Mouse (Mus musculus): ENCODE results near the gene Foxd2. TPM values are rescaled to one million over a fixed set of nuclear protein-coding genes. Genes with fewer than 3 reads are reported as not detected.
A peak's percentile ranks its signal among the peaks of the same experiment; 100 is the strongest.

The Foxd2 gene
- polyA plus RNA-seq, 1 experiment from 2014 or later, result 0.81 TPM

GRCm38 (mm10) chr4:114934188-114934587 is 25.5 kb upstream of the Foxd2 start:
- no peak for DNase-seq (ENCODE audit: low spot score)
- H3K4me3 ChIP-seq, result no peak overlapping the region
- H3K9me3 ChIP-seq (replicated peaks), result no peaks in the 10 kb centered on the region
- H3K4me1 ChIP-seq, result peaks cover 22% of the 10 kb centered on the region
- WGBS, result 92% methylated on average over 6 of the region's 6 CpGs
- no peak overlapping the region for H3K27ac ChIP-seq
- no peaks in the 10 kb centered on the region for H3K36me3 ChIP-seq
- peaks cover 90% of the 10 kb centered on the region for H3K27me3 ChIP-seq (ENCODE audit: low read depth, poor library complexity, severe bottlenecking)

- 89% methylated on average over 4 of the region's 4 CpGs for WGBS
- Histone ChIP-seq H3K4me1 (peaks cover 23% of the 10 kb centered on the region), H3K9me3 (replicated peaks) (no peaks in the 10 kb centered on the region), H3K27ac (no peak overlapping the region), H3K4me3 (no peak overlapping the region), H3K27me3 (ENCODE audit: low read depth, poor library complexity, severe bottlenecking) (peaks cover 90% of the 10 kb centered on the region), H3K36me3 (no peaks in the 10 kb centered on the region)
- peak; percentile 32 for DNase-seq (ENCODE audit: low spot score)
These were observed 24.1 kb upstream of the Foxd2 start for GRCm38 (mm10) chr4:114932747-114933146.

- H3K27me3 ChIP-seq (ENCODE audit: low read depth, poor library complexity, severe bottlenecking), result peaks cover 97% of the 10 kb centered on the region
- H3K9me3 ChIP-seq (replicated peaks), result no peaks in the 10 kb centered on the region
- H3K27ac ChIP-seq, result peak overlapping the region; percentile 9; the same call in 1 of the 2 replicates
- WGBS, result 25% methylated on average over 15 of the region's 15 CpGs
- no peak for DNase-seq (ENCODE audit: low spot score)
- no peaks in the 10 kb centered on the region for H3K36me3 ChIP-seq
- H3K4me3 ChIP-seq, result no peak overlapping the region
- peaks cover 34% of the 10 kb centered on the region for H3K4me1 ChIP-seq
These were observed 20.5 kb upstream of the Foxd2 start for GRCm38 (mm10) chr4:114929155-114929554.

- no peak for DNase-seq (ENCODE audit: low spot score)
- H3K27ac ChIP-seq, result peak within 1 kb of the TSS; percentile 43
These were observed 17.2 kb upstream of the Foxd2 start, which contains the start of gene Foxe3 for GRCm38 (mm10) chr4:114925917-114926312. Gene Foxe3 (minus strand): TSS chr4:114926013.

GRCm38 (mm10) chr4:114924971-114925916 is 16.6 kb upstream of the Foxd2 start:
- Histone ChIP-seq H3K36me3 (no peaks in the 10 kb centered on the region), H3K27me3 (ENCODE audit: low read depth, poor library complexity, severe bottlenecking) (peaks cover 98% of the 10 kb centered on the region), H3K4me3 (peak overlapping the region; percentile 47), H3K4me1 (peaks cover 20% of the 10 kb centered on the region), H3K9me3 (replicated peaks) (no peaks in the 10 kb centered on the region), H3K27ac (peak overlapping the region; percentile 43)
- DNase-seq (ENCODE audit: low spot score), result peak; percentile 78
- under 1% methylated on average over 124 of the region's 125 CpGs for WGBS

More at GRCm38 (mm10) chr4:114925917-114926312, 17.2 kb upstream of the Foxd2 start, which contains the start of gene Foxe3:
- Histone ChIP-seq H3K9me3 (replicated peaks) (no peaks in the 10 kb centered on the region), H3K27me3 (ENCODE audit: low read depth, poor library complexity, severe bottlenecking) (peaks cover 98% of the 10 kb centered on the region), H3K4me3 (peak within 1 kb of the TSS; percentile 47), H3K36me3 (no peaks in the 10 kb centered on the region), H3K4me1 (peaks cover 20% of the 10 kb centered on the region)
- WGBS, result 2% methylated on average over 20 of the region's 25 CpGs

- Histone ChIP-seq H3K27me3 (ENCODE audit: low read depth, poor library complexity, severe bottlenecking) (peaks cover 98% of the 10 kb centered on the region), H3K4me1 (peaks cover 13% of the 10 kb centered on the region), H3K9me3 (replicated peaks) (no peaks in the 10 kb centered on the region), H3K36me3 (no peaks in the 10 kb centered on the region), H3K27ac (no peak overlapping the region), H3K4me3 (no peak overlapping the region)
- DNase-seq (ENCODE audit: low spot score), result peak; percentile 59
- WGBS, result 46% methylated on average over 2 of the region's 2 CpGs
These were observed 8.4 kb upstream of the Foxd2 start for GRCm38 (mm10) chr4:114917091-114917490.

- Histone ChIP-seq H3K27me3 (ENCODE audit: low read depth, poor library complexity, severe bottlenecking) (peaks cover 99% of the 10 kb centered on the region), H3K9me3 (replicated peaks) (no peaks in the 10 kb centered on the region), H3K4me3 (no peak overlapping the region), H3K36me3 (no peaks in the 10 kb centered on the region), H3K27ac (no peak overlapping the region), H3K4me1 (peaks cover 13% of the 10 kb centered on the region)
- whole genome bisulfite sequencing, result 34% methylated on average over 4 of the region's 4 CpGs
- no peak for DNase-seq (ENCODE audit: low spot score)
These were observed 7.4 kb upstream of the Foxd2 start for GRCm38 (mm10) chr4:114916056-114916455.

- DNase-seq (ENCODE audit: low spot score), result peak; percentile 84
- peaks cover 100% of the 10 kb centered on the region for H3K27me3 ChIP-seq (ENCODE audit: low read depth, poor library complexity, severe bottlenecking)
- WGBS, result 1% methylated on average over 13 of the region's 13 CpGs
- peaks cover 23% of the 10 kb centered on the region for H3K4me1 ChIP-seq
- no peak overlapping the region for H3K4me3 ChIP-seq
- H3K9me3 ChIP-seq (replicated peaks), result no peaks in the 10 kb centered on the region
- H3K36me3 ChIP-seq, result no peaks in the 10 kb centered on the region
- no peak overlapping the region for H3K27ac ChIP-seq
These were observed 4.9 kb upstream of the Foxd2 start for GRCm38 (mm10) chr4:114913594-114913962.

- peak; percentile 62 for DNase-seq (ENCODE audit: low spot score)
- H3K36me3 ChIP-seq, result no peaks in the 10 kb centered on the region
- H3K9me3 ChIP-seq (replicated peaks), result no peaks in the 10 kb centered on the region
- H3K4me1 ChIP-seq, result peaks cover 28% of the 10 kb centered on the region
- H3K4me3 ChIP-seq, result peak overlapping the region; percentile 17; the same call in 1 of the 2 replicates
- no peak overlapping the region for H3K27ac ChIP-seq
- WGBS, result 3% methylated on average over 35 of the region's 35 CpGs
- peaks cover 100% of the 10 kb centered on the region for H3K27me3 ChIP-seq (ENCODE audit: low read depth, poor library complexity, severe bottlenecking)
These were observed 4.3 kb upstream of the Foxd2 start for GRCm38 (mm10) chr4:114912705-114913593.

- Histone ChIP-seq H3K9me3 (replicated peaks) (no peaks in the 10 kb centered on the region), H3K36me3 (no peaks in the 10 kb centered on the region), H3K27ac (peak overlapping the region; percentile 77), H3K4me1 (peaks cover 37% of the 10 kb centered on the region), H3K4me3 (peak overlapping the region; percentile 57), H3K27me3 (ENCODE audit: low read depth, poor library complexity, severe bottlenecking) (peaks cover 100% of the 10 kb centered on the region)
- 2% methylated on average over 20 of the region's 20 CpGs for WGBS
- DNase-seq (ENCODE audit: low spot score), result peak; percentile 80
These were observed 1.2 kb upstream of the Foxd2 start for GRCm38 (mm10) chr4:114909602-114910484.

GRCm38 (mm10) chr4:114907951-114908828 is 483 bp downstream of the Foxd2 start:
- peak overlapping the region; percentile 77 for H3K27ac ChIP-seq
- H3K9me3 ChIP-seq (replicated peaks), result no peaks in the 10 kb centered on the region
- peaks cover 100% of the 10 kb centered on the region for H3K27me3 ChIP-seq (ENCODE audit: low read depth, poor library complexity, severe bottlenecking)
- H3K4me3 ChIP-seq, result peak overlapping the region; percentile 57
- H3K36me3 ChIP-seq, result no peaks in the 10 kb centered on the region
- WGBS, result 1% methylated on average over 98 of the region's 103 CpGs
- peaks cover 39% of the 10 kb centered on the region for H3K4me1 ChIP-seq
- DNase-seq (ENCODE audit: low spot score), result peak; percentile 75

Measured in limb, embryonic 10.5 days (tissue).